Mouse (Mus musculus): ENCODE measurements around the gene Tll2. TPM values are rescaled to one million over a fixed set of nuclear protein-coding genes. Genes with fewer than 3 reads are reported as not detected.

The Tll2 gene
- polyA plus RNA-seq, 1 experiment, result not detected

GRCm38 (mm10) chr19:41177331-41177730, 29.3 kb downstream of the Tll2 start:
- no peak for TF ChIP-seq GATA1 (IDR thresholded peaks at IDR 0.05; ENCODE audit: low read length)

DNA sequence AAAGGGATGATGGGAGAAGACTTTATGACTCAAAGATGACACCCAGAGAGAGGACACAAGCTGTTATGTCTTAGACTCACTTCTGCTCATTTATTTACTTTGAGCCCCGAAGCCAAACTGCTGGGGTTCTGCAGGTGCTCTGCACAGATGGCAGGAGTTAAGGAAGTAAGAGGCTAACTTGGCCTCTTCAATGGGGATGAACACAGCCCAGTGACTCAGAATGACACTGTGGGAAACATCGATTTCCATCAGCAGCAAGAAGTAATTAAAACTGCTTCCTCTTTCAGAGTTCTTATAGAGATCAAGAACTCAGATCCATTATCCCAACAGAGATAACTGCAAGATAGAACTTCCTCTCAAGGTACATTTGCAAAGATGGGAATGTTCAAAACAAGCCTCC, 29.8 kb downstream of the Tll2 start:
- TF ChIP-seq GATA1 (IDR thresholded peaks at IDR 0.05; ENCODE audit: low read length), result no peak

GRCm38 (mm10) chr19:41165914-41166235, 40.8 kb downstream of the Tll2 start:
- TF ChIP-seq GATA1 (IDR thresholded peaks at IDR 0.05; ENCODE audit: low read length), result no peak

DNA sequence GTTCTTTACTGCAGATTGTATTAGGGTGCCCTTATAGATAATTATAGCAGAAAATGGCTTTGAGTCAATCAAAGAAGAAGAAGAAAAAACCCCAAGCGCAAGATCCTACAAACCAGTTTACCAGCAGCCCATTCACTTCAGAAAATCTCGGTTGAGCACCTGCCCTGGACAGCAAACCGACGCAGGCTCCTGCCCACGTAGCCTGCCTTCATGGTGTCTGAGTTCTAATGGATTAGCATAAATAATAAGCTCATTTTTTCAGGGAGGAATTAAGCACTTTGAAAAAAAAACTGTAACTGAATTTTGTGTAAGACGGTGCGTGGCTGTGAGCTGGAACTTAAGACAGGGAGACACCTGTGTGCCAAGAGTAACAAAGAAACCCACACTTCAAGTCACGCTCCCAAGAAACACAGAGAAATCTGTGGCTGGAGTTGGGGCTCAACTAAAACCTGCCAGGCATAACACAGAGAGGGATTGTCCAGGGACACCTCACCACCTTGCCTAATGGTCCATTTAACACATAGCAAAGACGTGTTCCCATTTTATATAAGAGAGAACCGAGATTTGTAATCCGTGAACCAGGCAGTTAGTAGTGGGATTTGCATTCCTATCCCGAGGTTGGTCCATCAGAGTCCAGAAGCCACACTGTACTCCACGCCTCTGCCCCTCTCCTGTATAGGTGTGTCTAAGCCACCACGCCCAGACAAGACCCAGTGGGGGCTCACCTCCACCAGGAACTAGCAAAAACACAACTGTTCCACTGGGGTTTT, 41.3 kb downstream of the Tll2 start:
- no peak for TF ChIP-seq GATA1 (IDR thresholded peaks at IDR 0.05; ENCODE audit: low read length)

GRCm38 (mm10) chr19:41164447-41165095, 42.1 kb downstream of the Tll2 start:
- TF ChIP-seq GATA1 (IDR thresholded peaks at IDR 0.05; ENCODE audit: low read length), result no peak

DNA sequence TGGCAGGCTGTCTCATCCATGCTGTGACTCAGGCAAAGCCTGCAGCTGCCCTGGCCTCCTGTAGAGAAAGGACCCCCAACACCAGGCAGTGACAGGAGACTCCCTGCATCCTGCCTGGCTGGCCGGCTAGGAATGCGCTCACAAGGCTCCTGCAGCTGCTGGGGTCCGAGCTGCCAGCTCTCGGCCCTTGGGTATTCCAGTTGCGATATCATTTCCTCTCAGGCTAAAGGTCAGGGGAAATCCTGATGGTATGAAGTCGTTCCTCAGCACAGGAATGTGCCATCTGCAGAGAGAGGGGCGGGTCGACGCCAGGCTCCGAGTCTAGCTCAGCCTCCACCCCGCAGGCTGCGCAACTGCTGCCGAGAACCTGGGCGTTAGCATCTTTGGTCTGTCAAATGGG, 46.2 kb downstream of the Tll2 start:
- no peak for TF ChIP-seq GATA1 (IDR thresholded peaks at IDR 0.05; ENCODE audit: low read length)

DNA sequence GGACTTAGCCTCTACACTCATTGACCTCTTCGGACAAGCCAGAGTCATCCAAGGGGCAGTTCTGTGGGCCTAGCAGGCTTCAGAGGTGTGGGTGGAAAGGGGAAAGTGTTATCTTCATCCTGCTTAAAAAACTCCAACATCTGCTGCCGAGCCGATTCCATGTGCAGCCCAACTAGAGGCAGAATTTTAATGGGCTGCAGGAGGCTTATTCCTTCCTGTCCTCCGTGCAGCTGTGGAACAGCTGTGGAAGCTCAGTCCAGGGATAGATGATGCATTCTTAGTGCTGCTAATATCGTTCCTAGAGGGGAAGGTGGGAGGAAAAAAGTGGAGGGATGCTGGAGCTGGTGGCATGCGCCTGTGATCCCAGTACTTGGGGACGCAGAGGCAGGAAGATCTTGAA, 52.0 kb downstream of the Tll2 start:
- no peak for TF ChIP-seq GATA1 (IDR thresholded peaks at IDR 0.05; ENCODE audit: low read length)

- TF ChIP-seq GATA1 (IDR thresholded peaks at IDR 0.05; ENCODE audit: low read length), result no peak
These were observed 54.2 kb downstream of the Tll2 start for GRCm38 (mm10) chr19:41152462-41152861.

GRCm38 (mm10) chr19:41152016-41152370, 54.6 kb downstream of the Tll2 start:
- no peak for TF ChIP-seq GATA1 (IDR thresholded peaks at IDR 0.05; ENCODE audit: low read length)

DNA sequence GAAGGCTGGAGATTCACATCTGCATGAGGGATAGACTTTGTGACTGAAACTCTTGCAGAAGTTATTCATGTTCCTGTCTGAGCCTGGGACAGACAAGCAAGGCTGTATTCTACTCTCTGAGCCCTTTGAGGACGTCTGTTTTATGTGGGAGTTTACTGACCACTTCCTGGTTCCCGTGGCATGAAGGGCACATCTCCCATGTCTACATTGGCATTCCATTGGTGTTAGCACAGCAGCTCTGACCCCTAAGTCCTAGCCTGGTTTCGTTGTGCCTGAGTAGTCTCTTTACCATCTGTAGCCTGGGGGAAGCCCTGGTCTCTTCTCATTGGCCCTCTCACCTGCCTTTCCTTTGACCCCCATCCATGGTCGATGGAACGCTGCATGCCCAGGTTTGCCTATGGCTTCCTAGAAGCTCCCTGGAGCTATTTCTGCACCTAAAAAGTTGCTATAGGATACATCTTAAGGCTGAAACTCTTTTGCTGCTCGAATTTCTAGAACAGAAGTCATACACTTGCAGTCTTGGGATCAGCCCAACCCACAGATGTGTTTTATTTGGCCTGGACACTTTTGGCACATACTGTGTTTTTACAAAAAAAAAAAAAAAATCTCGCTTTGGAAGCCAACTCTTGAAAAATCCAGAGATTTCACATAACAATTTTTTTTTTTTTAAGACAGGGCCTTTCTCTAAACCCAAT, 55.2 kb downstream of the Tll2 start:
- no peak for TF ChIP-seq GATA1 (IDR thresholded peaks at IDR 0.05; ENCODE audit: low read length)

DNA sequence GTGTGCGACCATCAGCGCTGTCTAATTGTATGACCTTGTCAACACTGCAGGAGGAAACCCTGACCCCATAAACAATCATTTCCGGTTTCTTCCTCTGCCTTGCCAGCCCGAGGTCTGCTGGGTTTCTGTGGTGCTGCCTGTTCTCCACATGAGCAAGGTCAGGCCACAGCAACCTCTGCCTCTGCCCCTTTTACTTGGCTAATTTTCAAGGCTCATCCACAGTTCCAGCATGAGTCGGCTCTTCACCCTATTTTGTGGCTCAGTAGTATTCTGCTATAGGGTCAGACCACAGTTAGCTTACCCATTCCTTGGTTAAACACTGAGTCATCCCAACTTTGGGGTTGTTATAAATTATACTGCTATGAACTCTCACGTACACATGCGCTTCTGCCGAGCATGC, 65.7 kb downstream of the Tll2 start:
- no peak for TF ChIP-seq GATA1 (IDR thresholded peaks at IDR 0.05; ENCODE audit: low read length)

- TF ChIP-seq GATA1 (IDR thresholded peaks at IDR 0.05; ENCODE audit: low read length), result no peak
These were observed 67.0 kb downstream of the Tll2 start for GRCm38 (mm10) chr19:41139629-41140028.

DNA sequence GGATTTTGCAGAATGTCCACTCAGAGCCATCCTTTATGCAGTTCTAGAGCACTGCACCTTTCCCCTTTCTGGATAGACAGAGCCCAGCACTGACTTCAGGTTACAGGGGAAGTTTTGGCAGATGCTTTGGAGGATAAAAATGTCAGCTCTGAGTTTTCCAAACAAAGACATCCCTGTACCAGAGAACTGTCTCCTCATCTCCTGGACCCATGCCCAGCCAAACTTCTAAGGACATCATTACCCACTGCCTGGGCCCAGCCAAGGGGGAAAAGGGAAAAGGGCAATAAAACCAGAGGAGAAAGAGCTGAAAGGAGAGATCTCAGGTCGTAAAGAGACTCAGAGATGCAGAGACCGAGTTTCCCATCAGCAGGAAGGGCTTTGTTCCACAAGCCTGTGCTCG, 83.6 kb downstream of the Tll2 start:
- no peak for TF ChIP-seq GATA1 (IDR thresholded peaks at IDR 0.05; ENCODE audit: low read length)

- TF ChIP-seq GATA1 (IDR thresholded peaks at IDR 0.05; ENCODE audit: low read length), result no peak
These were observed 86.7 kb downstream of the Tll2 start for GRCm38 (mm10) chr19:41119924-41120323.

DNA sequence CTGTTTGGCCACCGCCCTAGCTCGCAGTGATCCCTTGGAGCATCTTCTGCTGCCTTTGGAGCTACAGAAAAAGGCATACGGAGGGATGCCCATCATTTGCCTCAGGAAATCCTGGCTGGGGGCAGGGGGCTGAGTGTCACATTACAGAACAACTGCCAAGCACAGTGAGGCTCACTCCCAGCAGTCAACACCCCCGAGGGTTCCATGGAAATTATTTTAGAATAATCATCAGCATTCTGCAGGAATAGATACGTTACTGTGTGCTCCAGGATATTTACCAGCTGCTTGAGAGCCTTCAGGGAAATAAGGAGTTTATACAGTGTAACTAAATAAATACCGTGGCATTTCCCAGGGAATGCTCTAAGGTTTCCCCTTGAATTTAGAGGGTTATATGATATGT, 88.3 kb downstream of the Tll2 start:
- TF ChIP-seq GATA1 (IDR thresholded peaks at IDR 0.05; ENCODE audit: low read length), result no peak

DNA sequence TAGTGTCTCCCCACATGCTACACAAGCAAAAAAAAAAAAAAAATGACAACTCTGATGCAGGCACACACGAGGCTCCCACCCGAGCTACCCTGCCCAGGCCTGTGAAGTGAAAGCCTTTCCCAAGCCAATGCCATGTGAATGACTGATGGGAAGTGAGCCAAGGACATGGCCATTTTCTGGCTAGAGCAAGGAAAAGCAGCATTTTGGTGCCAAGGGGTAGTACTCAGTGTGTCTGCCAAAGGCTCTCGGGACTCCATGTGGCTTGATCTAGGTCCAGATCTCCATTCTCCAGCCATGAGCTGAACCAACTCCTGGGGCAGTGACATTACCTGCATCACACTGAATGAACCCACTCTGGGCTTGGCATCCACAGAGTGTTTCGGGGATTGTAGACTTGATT, 89.3 kb downstream of the Tll2 start:
- no peak for TF ChIP-seq GATA1 (IDR thresholded peaks at IDR 0.05; ENCODE audit: low read length)

GRCm38 (mm10) chr19:41114611-41115010, 92.0 kb downstream of the Tll2 start:
- no peak for TF ChIP-seq GATA1 (IDR thresholded peaks at IDR 0.05; ENCODE audit: low read length)
